Mouse (Mus musculus) heart, postnatal 0 days (tissue): Measurements from ENCODE around the gene Nhlrc4. TPM values are rescaled to one million over a fixed set of nuclear protein-coding genes. Genes with fewer than 3 reads are reported as not detected.

Source experiments
- ATAC-seq: fragments of 200-750 bp; cut with Nextera tagmentation; 2 replicates; pipeline ENCODE4 v1.8.0; 2017; ENCODE audit warnings: low read depth, moderate number of reproducible peaks, moderate library complexity; ENCODE audit not compliant: insufficient read depth
- DNase-seq: peaks from one replicate; pipeline ENCODE4 v3.0.0-alpha.2; 2016; ENCODE audit warnings: low spot score
- H3K27ac ChIP-seq: fragments of 300-500 bp; sonication (generic); 2 replicates; pipeline ENCODE4 v1.5.1; 2014; ENCODE audit warnings: low read depth, mild to moderate bottlenecking
- H3K27me3 ChIP-seq: fragments of 300-500 bp; sonication (generic); 2 replicates; pipeline ENCODE4 v1.6.1; 2014; ENCODE audit warnings: low read length, mixed read lengths; ENCODE audit not compliant: control insufficient read depth, insufficient read depth
- H3K36me3 ChIP-seq: fragments of 300-500 bp; sonication (generic); replicated peaks from 2 replicates; pipeline ENCODE4 v1.6.1; 2014; ENCODE audit warnings: low read length, mixed read lengths; ENCODE audit not compliant: control insufficient read depth, insufficient read depth
- H3K4me1 ChIP-seq: fragments of 300-500 bp; sonication (generic); 2 replicates; pipeline ENCODE4 v1.6.1; 2014; ENCODE audit warnings: antibody characterized with exemption; ENCODE audit not compliant: control insufficient read depth, insufficient read depth
- H3K4me2 ChIP-seq: fragments of 300-500 bp; sonication (generic); 2 replicates; pipeline ENCODE4 v1.6.1; 2014; ENCODE audit warnings: low read depth, mild to moderate bottlenecking, low read length, moderate library complexity
- H3K4me3 ChIP-seq: fragments of 300-500 bp; sonication (generic); 2 replicates; pipeline ENCODE4 v1.5.1; 2014; ENCODE audit warnings: low read depth, low read length
- H3K9ac ChIP-seq: fragments of 300-500 bp; sonication (generic); replicated peaks from 2 replicates; pipeline ENCODE4 v1.6.1; 2014; ENCODE audit warnings: low read depth, low read length, mixed read lengths
- H3K9me3 ChIP-seq: fragments of 300-500 bp; sonication (generic); replicated peaks from 2 replicates; pipeline ENCODE4 v1.6.1; 2016; ENCODE audit warnings: low read length; ENCODE audit not compliant: control insufficient read depth
- CTCF ChIP-seq: IDR thresholded peaks from 2 replicates; pipeline ENCODE4 v1.5.1; 2016; ENCODE audit warnings: antibody characterized with exemption, control low read depth, low read depth
- EP300 ChIP-seq: IDR thresholded peaks from 2 replicates; pipeline ENCODE4 v1.6.1; 2016; ENCODE audit warnings: antibody characterized with exemption, low read depth
- WGBS: fragments of 180-500 bp; shearing (Covaris S2); extraction: QIAGEN DNeasy Blood & Tissue Kit; methylation state at CpG from one replicate; pipeline ENCODE4 v1.1.7; 2014; 5-methylcytosine and 5-hydroxymethylcytosine counted together
- polyA plus RNA-seq: library from polyadenylated mRNA; unstranded; fragments of >200 nt; fragmentation: Nextera tagmentation; extraction: Ambion mirVana; gene quantifications from 2 replicates; pipeline ENCODE4 v1.2.1, GENCODE M21; 2015
- total RNA-seq: library from RNA; depleted of rRNA; stranded (reverse); fragments of >200 nt; gene quantifications from 2 replicates; pipeline ENCODE4 v1.2.3, GENCODE M21; 2014; ENCODE audit warnings: low replicate concordance; rRNA removed

The Nhlrc4 gene
- total and polyA plus RNA-seq, 2 experiments from 2014 or later, result not detected

DNA sequence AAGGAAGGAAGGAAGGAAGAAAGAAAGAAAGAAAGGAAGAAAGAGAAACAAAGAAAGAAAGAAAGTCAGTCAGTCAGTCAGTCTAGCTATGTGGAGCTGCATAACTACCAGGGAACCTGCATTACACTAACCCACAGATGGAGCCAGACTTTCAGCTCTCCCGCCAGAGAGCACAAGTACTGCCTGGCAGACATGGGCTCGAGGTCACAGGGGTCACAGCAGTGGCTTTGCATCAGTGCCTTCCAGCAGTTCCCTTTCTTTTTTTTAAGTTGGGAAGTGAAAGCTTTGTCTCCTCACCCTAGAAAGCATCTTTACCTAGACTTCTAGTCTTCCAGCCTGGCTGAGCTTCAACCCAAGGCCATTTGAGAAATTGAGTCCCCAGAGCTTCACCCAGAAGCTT lies 49.3 kb downstream of the Nhlrc4 start:
- no peaks in the 10 kb centered on the region for H3K4me1 ChIP-seq
- no peaks in the 10 kb centered on the region for H3K9me3 ChIP-seq
- no peak for TF ChIP-seq CTCF
- no peak for TF ChIP-seq EP300
- H3K27ac ChIP-seq, result no peak overlapping the region
- H3K9ac ChIP-seq, result no peak overlapping the region
- H3K4me3 ChIP-seq, result no peak overlapping the region
- H3K4me2 ChIP-seq, result no peak overlapping the region
- no peaks in the 10 kb centered on the region for H3K36me3 ChIP-seq
- 32% methylated on average over 2 of the region's 2 CpGs for WGBS
- DNase-seq (no peak), ATAC-seq (no peak)
- H3K27me3 ChIP-seq, result no peaks in the 10 kb centered on the region

GRCm38 (mm10) chr17:25893975-25894617 lies 50.7 kb downstream of the Nhlrc4 start:
- ATAC-seq (peak; percentile 82), DNase-seq (peak; percentile 78)
- H3K4me1 ChIP-seq, result no peaks in the 10 kb centered on the region
- no peak overlapping the region for H3K4me3 ChIP-seq
- H3K36me3 ChIP-seq, result peaks cover 9% of the 10 kb centered on the region
- TF ChIP-seq EP300, result no peak
- TF ChIP-seq CTCF, result peak; percentile 99
- H3K9ac ChIP-seq, result no peak overlapping the region
- no peaks in the 10 kb centered on the region for H3K9me3 ChIP-seq
- no peak overlapping the region for H3K27ac ChIP-seq
- no peaks in the 10 kb centered on the region for H3K27me3 ChIP-seq
- 24% methylated on average over 2 of the region's 2 CpGs for WGBS
- H3K4me2 ChIP-seq, result no peak overlapping the region

Other genes with a start within 250 kb of the Nhlrc4 start
Only the 30 nearest of the 32 such genes appear.
- gene Rpusd1, start 217.3 kb downstream of the Nhlrc4 start, total RNA-seq, result 3.2 and 4.9 TPM in 2 replicates
- 9.3 and 9.5 TPM in 2 replicates for gene Rpusd1, start 217.3 kb downstream of the Nhlrc4 start, polyA plus RNA-seq
- not detected in 2 replicates for gene Mslnl, start 208.9 kb downstream of the Nhlrc4 start, total RNA-seq
- gene Mslnl, start 208.9 kb downstream of the Nhlrc4 start, polyA plus RNA-seq, result not detected in 2 replicates
- gene Msln, start 190.6 kb downstream of the Nhlrc4 start, total RNA-seq, result 45.4 and 83.3 TPM in 2 replicates
- 58.5 and 60.3 TPM in 2 replicates for gene Msln, start 190.6 kb downstream of the Nhlrc4 start, polyA plus RNA-seq
- 36.8 and 86.7 TPM in 2 replicates for gene Narfl, start 171.2 kb downstream of the Nhlrc4 start, total RNA-seq
- gene Narfl, start 171.2 kb downstream of the Nhlrc4 start, polyA plus RNA-seq, result 45.1 and 47.7 TPM in 2 replicates
- 50.3 and 59.4 TPM in 2 replicates for gene Haghl, start 159.3 kb downstream of the Nhlrc4 start, total RNA-seq
- gene Haghl, start 159.3 kb downstream of the Nhlrc4 start, polyA plus RNA-seq, result 46.1 and 47.7 TPM in 2 replicates
- gene Ccdc78, start 158.4 kb downstream of the Nhlrc4 start, total RNA-seq, result not detected in 2 replicates
- 0.12 and 0.55 TPM in 2 replicates for gene Ccdc78, start 158.4 kb downstream of the Nhlrc4 start, polyA plus RNA-seq
- gene Fam173a, start 152.1 kb downstream of the Nhlrc4 start, total RNA-seq, result 32.0 and 32.5 TPM in 2 replicates
- 55.6 and 63.1 TPM in 2 replicates for gene Fam173a, start 152.1 kb downstream of the Nhlrc4 start, polyA plus RNA-seq
- gene AC134908.4, start 149.3 kb downstream of the Nhlrc4 start, total RNA-seq, result not detected in 2 replicates
- gene AC134908.4, start 149.3 kb downstream of the Nhlrc4 start, polyA plus RNA-seq, result 0.66 TPM in 1 of 2 replicates, not detected in the other
- gene Metrn, start 147.8 kb downstream of the Nhlrc4 start, total RNA-seq, result 38.5 and 75.3 TPM in 2 replicates
- gene Metrn, start 147.8 kb downstream of the Nhlrc4 start, polyA plus RNA-seq, result 18.2 and 21.0 TPM in 2 replicates
- 2.1 TPM in 1 of 2 replicates, not detected in the other for gene Fbxl16, start 135.9 kb downstream of the Nhlrc4 start, total RNA-seq
- 0.25 and 0.48 TPM in 2 replicates for gene Fbxl16, start 135.9 kb downstream of the Nhlrc4 start, polyA plus RNA-seq
- 13.3 and 20.8 TPM in 2 replicates for gene Wdr24, start 121.3 kb downstream of the Nhlrc4 start, total RNA-seq
- gene Wdr24, start 121.3 kb downstream of the Nhlrc4 start, polyA plus RNA-seq, result 9.6 and 10.5 TPM in 2 replicates
- gene Jmjd8, start 116.1 kb downstream of the Nhlrc4 start, total RNA-seq, result 32.2 and 34.6 TPM in 2 replicates
- gene Jmjd8, start 116.1 kb downstream of the Nhlrc4 start, polyA plus RNA-seq, result 26.1 and 26.2 TPM in 2 replicates
- 115 and 154 TPM in 2 replicates for gene Stub1, start 111.6 kb downstream of the Nhlrc4 start, total RNA-seq
- gene Stub1, start 111.6 kb downstream of the Nhlrc4 start, polyA plus RNA-seq, result 212 and 219 TPM in 2 replicates
- gene Rhbdl1, start 107.7 kb downstream of the Nhlrc4 start, total RNA-seq, result 1.7 and 2.3 TPM in 2 replicates
- gene Rhbdl1, start 107.7 kb downstream of the Nhlrc4 start, polyA plus RNA-seq, result 1.7 and 2.2 TPM in 2 replicates
- 3.8 TPM in 1 of 2 replicates, not detected in the other for gene Gm20683, start 103.2 kb downstream of the Nhlrc4 start, total RNA-seq
- 1.5 and 1.8 TPM in 2 replicates for gene Gm20683, start 103.2 kb downstream of the Nhlrc4 start, polyA plus RNA-seq
- gene Rhot2, start 100.1 kb downstream of the Nhlrc4 start, total RNA-seq, result 88.2 and 116 TPM in 2 replicates
- 27.1 and 27.5 TPM in 2 replicates for gene Rhot2, start 100.1 kb downstream of the Nhlrc4 start, polyA plus RNA-seq
- 19.3 and 36.7 TPM in 2 replicates for gene Wdr90, start 83.5 kb downstream of the Nhlrc4 start, total RNA-seq
- gene Wdr90, start 83.5 kb downstream of the Nhlrc4 start, polyA plus RNA-seq, result 3.1 and 4.2 TPM in 2 replicates
- gene Mcrip2, start 76.2 kb downstream of the Nhlrc4 start, total RNA-seq, result 202 and 225 TPM in 2 replicates
- 346 and 357 TPM in 2 replicates for gene Mcrip2, start 76.2 kb downstream of the Nhlrc4 start, polyA plus RNA-seq
- 23.1 and 28.1 TPM in 2 replicates for gene Mettl26, start 69.9 kb downstream of the Nhlrc4 start, total RNA-seq
- 27.8 and 28.0 TPM in 2 replicates for gene Mettl26, start 69.9 kb downstream of the Nhlrc4 start, polyA plus RNA-seq
- not detected in 2 replicates for gene Wfikkn1, start 64.1 kb downstream of the Nhlrc4 start, total RNA-seq
- gene Wfikkn1, start 64.1 kb downstream of the Nhlrc4 start, polyA plus RNA-seq, result 0.07 and 0.11 TPM in 2 replicates
- 11.4 and 22.5 TPM in 2 replicates for gene Rab40c, start 25.2 kb downstream of the Nhlrc4 start, total RNA-seq
- gene Rab40c, start 25.2 kb downstream of the Nhlrc4 start, polyA plus RNA-seq, result 10.3 and 10.4 TPM in 2 replicates
- 67.9 and 88.0 TPM in 2 replicates for gene Pigq, start within 50 bp of the Nhlrc4 start, total RNA-seq
- gene Pigq, start within 50 bp of the Nhlrc4 start, polyA plus RNA-seq, result 46.4 and 47.2 TPM in 2 replicates
- gene A930017K11Rik, start 7.6 kb upstream of the Nhlrc4 start, total RNA-seq, result not detected in 2 replicates
- gene A930017K11Rik, start 7.6 kb upstream of the Nhlrc4 start, polyA plus RNA-seq, result not detected in 2 replicates
- gene Capn15, start 40.8 kb upstream of the Nhlrc4 start, total RNA-seq, result 6.0 and 8.7 TPM in 2 replicates
- 7.0 and 7.4 TPM in 2 replicates for gene Capn15, start 40.8 kb upstream of the Nhlrc4 start, polyA plus RNA-seq
- gene Rab11fip3, start 124.6 kb upstream of the Nhlrc4 start, total RNA-seq, result 7.9 and 12.4 TPM in 2 replicates
- 6.1 and 8.7 TPM in 2 replicates for gene Rab11fip3, start 124.6 kb upstream of the Nhlrc4 start, polyA plus RNA-seq
- 35.3 and 44.6 TPM in 2 replicates for gene Decr2, start 145.4 kb upstream of the Nhlrc4 start, total RNA-seq
- gene Decr2, start 145.4 kb upstream of the Nhlrc4 start, polyA plus RNA-seq, result 35.3 and 36.6 TPM in 2 replicates
- gene Nme4, start 150.6 kb upstream of the Nhlrc4 start, total RNA-seq, result 28.5 and 60.6 TPM in 2 replicates
- gene Nme4, start 150.6 kb upstream of the Nhlrc4 start, polyA plus RNA-seq, result 26.5 and 27.5 TPM in 2 replicates
- gene Tmem8, start 168.3 kb upstream of the Nhlrc4 start, total RNA-seq, result 2.1 and 2.5 TPM in 2 replicates
- gene Tmem8, start 168.3 kb upstream of the Nhlrc4 start, polyA plus RNA-seq, result 0.51 and 0.69 TPM in 2 replicates
- gene Mrpl28, start 178.5 kb upstream of the Nhlrc4 start, total RNA-seq, result 213 and 275 TPM in 2 replicates
- gene Mrpl28, start 178.5 kb upstream of the Nhlrc4 start, polyA plus RNA-seq, result 222 and 226 TPM in 2 replicates
- 15.9 and 21.2 TPM in 2 replicates for gene Axin1, start 193.7 kb upstream of the Nhlrc4 start, total RNA-seq
- gene Axin1, start 193.7 kb upstream of the Nhlrc4 start, polyA plus RNA-seq, result 3.3 and 4.2 TPM in 2 replicates